Mouse (Mus musculus) hindbrain, embryonic 16.5 days (tissue): ENCODE measurements at regions not wholly inside any gene's neighbourhood (a gene's known extent, or its start where the extent isn't known, plus 50 kb on each side); places are given as distances from the start of the nearest gene placed in this dataset.

Source experiments
- ATAC-seq: fragments of 200-750 bp; cut with Nextera tagmentation; 2 replicates; pipeline ENCODE4 v1.8.0; 2017; ENCODE audit warnings: moderate TSS enrichment, moderate library complexity
- H3K27ac ChIP-seq: fragments of 300-500 bp; sonication (generic); 2 replicates; pipeline ENCODE4 v1.5.1; 2014; ENCODE audit warnings: low read depth, mild to moderate bottlenecking, control low read depth, low read length, moderate library complexity
- H3K27me3 ChIP-seq: fragments of 300-500 bp; sonication (generic); replicated peaks from 2 replicates; pipeline ENCODE4 v1.6.1; 2014; ENCODE audit warnings: low read length; ENCODE audit not compliant: control insufficient read depth, insufficient read depth
- H3K36me3 ChIP-seq: fragments of 300-500 bp; sonication (generic); 2 replicates; pipeline ENCODE4 v1.6.1; 2014; ENCODE audit warnings: mild to moderate bottlenecking, low read length, moderate library complexity, mixed read lengths; ENCODE audit not compliant: control insufficient read depth, insufficient read depth
- H3K4me1 ChIP-seq: fragments of 300-500 bp; sonication (generic); 2 replicates; pipeline ENCODE4 v1.6.1; 2014; ENCODE audit warnings: low read depth, low read length; ENCODE audit not compliant: control insufficient read depth, insufficient read depth
- H3K4me2 ChIP-seq: fragments of 300-500 bp; sonication (generic); 2 replicates; pipeline ENCODE4 v1.6.1; 2014; ENCODE audit warnings: mild to moderate bottlenecking, low read length, control low read depth, moderate library complexity
- H3K4me3 ChIP-seq: fragments of 300-500 bp; sonication (generic); 2 replicates; pipeline ENCODE4 v1.5.1; 2014; ENCODE audit warnings: mild to moderate bottlenecking, low read length, control low read depth, moderate library complexity
- H3K9ac ChIP-seq: fragments of 300-500 bp; sonication (generic); 2 replicates; pipeline ENCODE4 v1.6.1; 2014; ENCODE audit warnings: low read depth, mild to moderate bottlenecking, control low read depth, low read length, moderate library complexity
- H3K9me3 ChIP-seq: fragments of 300-500 bp; sonication (generic); 2 replicates; pipeline ENCODE4 v1.6.1; 2014; ENCODE audit warnings: mild to moderate bottlenecking, low read length, moderate library complexity; ENCODE audit not compliant: control insufficient read depth
- WGBS: fragments of 180-500 bp; shearing (Covaris S2); extraction: QIAGEN DNeasy Blood & Tissue Kit; methylation state at CpG from one replicate; pipeline ENCODE4 v1.1.7; 2014; 5-methylcytosine and 5-hydroxymethylcytosine counted together

DNA sequence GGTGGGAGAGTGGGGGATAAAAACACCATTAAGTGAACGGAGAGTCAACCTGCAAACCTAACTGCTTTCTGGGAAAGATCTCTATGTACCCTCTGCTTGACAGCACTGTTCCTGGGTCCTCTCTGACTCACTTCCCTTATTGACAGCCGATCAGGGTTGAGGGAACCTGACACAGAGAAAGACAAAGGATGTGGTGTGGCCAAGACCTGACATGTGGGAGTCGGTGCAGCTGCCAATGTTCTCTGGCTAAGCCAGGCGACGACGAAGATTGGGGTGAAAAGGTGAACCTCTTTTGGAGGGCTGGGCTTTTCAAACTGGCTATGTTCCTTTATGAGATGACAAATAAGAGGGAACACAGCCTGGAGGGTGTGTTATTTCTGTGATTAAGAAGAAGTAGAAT lies 318.6 kb upstream of the Usp25 start:
- Histone ChIP-seq H3K36me3 (no peaks in the 10 kb centered on the region), H3K4me1 (no peaks in the 10 kb centered on the region), H3K9ac (no peak overlapping the region), H3K9me3 (no peaks in the 10 kb centered on the region), H3K27me3 (no peaks in the 10 kb centered on the region), H3K27ac (no peak overlapping the region), H3K4me2 (no peak overlapping the region), H3K4me3 (no peak overlapping the region)
- ATAC-seq: no peak
- 39% methylated on average over 6 of the region's 6 CpGs for WGBS

DNA sequence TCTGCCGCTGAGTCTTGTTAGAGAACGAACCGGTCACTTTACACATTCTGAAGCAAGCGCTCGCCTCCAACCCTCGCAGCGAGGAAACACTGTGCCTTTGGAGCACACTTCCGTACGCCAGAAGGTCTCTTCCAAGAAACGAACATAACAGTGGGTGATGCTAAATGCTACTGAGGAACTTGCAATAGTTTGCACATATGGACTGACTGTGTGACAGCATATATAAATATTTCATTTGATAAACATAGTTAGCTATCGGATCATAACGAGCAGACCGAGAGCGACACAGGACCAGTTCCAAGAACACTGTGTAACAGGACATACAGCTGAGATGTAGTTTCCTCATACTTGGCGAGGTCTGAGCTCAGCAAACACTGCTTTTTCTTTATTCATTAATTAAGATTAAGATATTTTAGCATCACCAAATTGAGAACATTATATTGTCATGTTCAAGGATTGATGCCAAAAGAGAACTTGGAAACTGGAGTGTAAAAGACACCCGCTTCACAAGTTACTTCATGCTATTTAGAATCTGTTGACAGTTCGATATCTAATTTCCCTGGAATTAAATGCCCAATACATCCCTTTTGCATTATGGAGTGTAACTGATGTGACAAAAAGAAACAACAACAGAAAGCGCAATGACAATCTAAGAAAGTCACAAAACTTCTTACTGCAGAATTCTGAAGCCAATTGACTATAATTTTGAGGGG lies 314.3 kb upstream of the Nrip1 start:
- ATAC-seq: no peak
- Histone ChIP-seq H3K36me3 (no peaks in the 10 kb centered on the region), H3K9me3 (no peaks in the 10 kb centered on the region), H3K4me2 (no peak overlapping the region), H3K4me1 (no peaks in the 10 kb centered on the region), H3K4me3 (no peak overlapping the region), H3K27me3 (no peaks in the 10 kb centered on the region), H3K9ac (no peak overlapping the region), H3K27ac (no peak overlapping the region)
- 89% methylated on average over 18 of the region's 18 CpGs for WGBS

GRCm38 (mm10) chr16:76685562-76685961 lies 311.9 kb upstream of the Nrip1 start:
- WGBS: 20% methylated on average over 8 of the region's 8 CpGs
- no peak overlapping the region for H3K9ac ChIP-seq
- no peaks in the 10 kb centered on the region for H3K36me3 ChIP-seq
- no peak overlapping the region for H3K4me3 ChIP-seq
- ATAC-seq: peak; percentile 81
- no peaks in the 10 kb centered on the region for H3K27me3 ChIP-seq
- no peaks in the 10 kb centered on the region for H3K4me1 ChIP-seq
- H3K27ac ChIP-seq: no peak overlapping the region
- 0 out of 2 replicates have a peak overlapping the region, but pooled peaks have one; percentile 5 for H3K4me2 ChIP-seq
- H3K9me3 ChIP-seq: no peaks in the 10 kb centered on the region

DNA sequence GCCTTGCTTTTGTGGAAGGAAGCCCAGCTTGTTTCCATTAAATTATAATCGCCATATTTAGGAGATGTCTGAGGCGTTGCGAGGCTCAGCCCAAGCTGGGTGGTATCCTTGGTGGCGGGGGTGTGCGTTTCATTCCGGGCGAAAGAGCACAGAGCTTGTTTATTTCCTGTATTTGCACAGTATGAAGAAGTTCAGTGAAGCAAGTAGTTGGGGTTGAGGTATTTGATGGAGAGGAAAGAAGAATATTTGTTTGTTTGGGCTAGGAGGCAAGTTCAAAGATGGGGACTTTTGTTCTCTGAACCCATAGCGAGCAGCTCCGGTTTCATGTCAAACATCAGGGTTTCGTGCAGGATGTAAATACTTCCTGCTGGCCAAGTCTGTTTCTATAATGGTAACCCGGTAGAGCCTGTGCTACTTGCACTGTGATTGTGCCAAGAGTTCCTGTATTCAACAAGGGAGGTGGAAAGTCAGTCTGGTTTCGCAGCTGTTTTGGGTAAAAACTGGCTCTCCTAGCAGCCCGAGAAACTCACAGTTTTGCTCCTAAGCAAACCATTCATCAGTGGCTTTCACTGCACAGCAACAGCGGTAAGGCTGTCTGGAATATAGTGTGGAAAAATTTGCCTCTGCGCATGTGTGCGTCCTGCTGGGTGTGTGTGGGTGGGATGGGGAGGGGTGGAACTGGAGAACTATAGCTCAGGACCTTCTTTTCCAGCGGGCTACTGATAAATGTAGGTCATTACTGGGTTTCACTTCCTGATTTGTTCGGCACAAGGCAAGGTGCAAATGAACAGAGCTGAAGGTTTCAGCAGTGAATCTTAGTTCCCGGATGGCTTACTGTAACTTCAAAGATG lies 306.7 kb upstream of the Nrip1 start:
- Histone ChIP-seq H3K4me1 (no peaks in the 10 kb centered on the region), H3K27ac (no peak overlapping the region), H3K36me3 (no peaks in the 10 kb centered on the region), H3K9ac (no peak overlapping the region), H3K27me3 (no peaks in the 10 kb centered on the region), H3K4me3 (0 out of 2 replicates have a peak overlapping the region, but pooled peaks have one; percentile 7), H3K9me3 (peaks cover 7% of the 10 kb centered on the region; the same call in 1 of the 2 replicates), H3K4me2 (peak overlapping the region; percentile 42)
- ATAC-seq: 0 out of 2 replicates have a peak, but pooled peaks have one; percentile 52
- 75% methylated on average over 19 of the region's 19 CpGs for WGBS

GRCm38 (mm10) chr16:76678885-76679284 lies 305.3 kb upstream of the Nrip1 start:
- no peaks in the 10 kb centered on the region for H3K36me3 ChIP-seq
- no peak overlapping the region for H3K4me3 ChIP-seq
- H3K9me3 ChIP-seq: peaks cover 7% of the 10 kb centered on the region; the same call in 1 of the 2 replicates
- no peak for ATAC-seq
- H3K4me2 ChIP-seq: no peak overlapping the region
- no peak overlapping the region for H3K9ac ChIP-seq
- 92% methylated on average over 3 of the region's 3 CpGs for WGBS
- H3K27ac ChIP-seq: no peak overlapping the region
- H3K27me3 ChIP-seq: no peaks in the 10 kb centered on the region
- H3K4me1 ChIP-seq: no peaks in the 10 kb centered on the region

GRCm38 (mm10) chr16:76669795-76670194 lies 296.2 kb upstream of the Nrip1 start:
- H3K9me3 ChIP-seq: no peaks in the 10 kb centered on the region
- ATAC-seq: no peak
- WGBS: 94% methylated on average over 4 of the region's 4 CpGs
- H3K4me1 ChIP-seq: no peaks in the 10 kb centered on the region
- no peak overlapping the region for H3K4me2 ChIP-seq
- H3K27me3 ChIP-seq: no peaks in the 10 kb centered on the region
- no peak overlapping the region for H3K4me3 ChIP-seq
- no peak overlapping the region for H3K9ac ChIP-seq
- H3K27ac ChIP-seq: no peak overlapping the region
- no peaks in the 10 kb centered on the region for H3K36me3 ChIP-seq

GRCm38 (mm10) chr16:76667046-76667445 lies 293.4 kb upstream of the Nrip1 start:
- no peaks in the 10 kb centered on the region for H3K4me1 ChIP-seq
- H3K36me3 ChIP-seq: no peaks in the 10 kb centered on the region
- ATAC-seq: no peak
- no peak overlapping the region for H3K27ac ChIP-seq
- no peak overlapping the region for H3K9ac ChIP-seq
- WGBS: 52% methylated on average over 3 of the region's 3 CpGs
- no peak overlapping the region for H3K4me2 ChIP-seq
- H3K9me3 ChIP-seq: no peaks in the 10 kb centered on the region
- H3K4me3 ChIP-seq: no peak overlapping the region
- H3K27me3 ChIP-seq: no peaks in the 10 kb centered on the region

DNA sequence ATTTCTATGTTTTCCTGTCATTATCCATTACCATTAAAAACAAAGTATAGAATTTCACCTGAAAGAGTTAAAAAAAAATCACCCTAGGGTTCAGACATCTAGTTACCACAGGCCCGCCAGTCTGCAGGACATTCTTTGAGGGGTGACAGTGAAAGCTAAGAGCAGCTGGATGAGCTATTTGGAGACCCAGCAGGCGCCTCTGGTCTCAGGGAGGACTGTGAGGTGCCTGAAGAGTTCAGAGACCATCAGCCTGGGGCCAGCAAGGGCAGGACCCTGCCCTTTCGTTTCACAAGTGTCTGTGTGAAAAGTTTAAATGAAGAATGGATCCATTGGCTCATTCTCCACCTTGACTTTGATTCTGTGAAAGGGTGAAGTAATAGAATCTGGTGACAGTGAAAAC lies 281.5 kb upstream of the Nrip1 start:
- Histone ChIP-seq H3K4me2 (no peak overlapping the region), H3K27ac (no peak overlapping the region), H3K9me3 (no peaks in the 10 kb centered on the region), H3K27me3 (no peaks in the 10 kb centered on the region), H3K9ac (no peak overlapping the region), H3K4me3 (no peak overlapping the region), H3K36me3 (no peaks in the 10 kb centered on the region), H3K4me1 (no peaks in the 10 kb centered on the region)
- WGBS: 31% methylated on average over 3 of the region's 3 CpGs
- ATAC-seq: no peak

GRCm38 (mm10) chr16:76644281-76644680 lies 270.7 kb upstream of the Nrip1 start:
- ATAC-seq: no peak
- Histone ChIP-seq H3K9me3 (no peaks in the 10 kb centered on the region), H3K4me2 (no peak overlapping the region), H3K36me3 (no peaks in the 10 kb centered on the region), H3K27ac (no peak overlapping the region), H3K4me1 (no peaks in the 10 kb centered on the region), H3K27me3 (no peaks in the 10 kb centered on the region), H3K4me3 (no peak overlapping the region), H3K9ac (no peak overlapping the region)
- 86% methylated on average over 6 of the region's 6 CpGs for WGBS
